Mouse (Mus musculus) embryonic facial prominence, embryonic 12.5 days (tissue): ENCODE results near the gene Lyar. TPM values are rescaled to one million over a fixed set of nuclear protein-coding genes. Genes with fewer than 3 reads are reported as not detected.

Experiments used
- ATAC-seq: fragments of 200-750 bp; cut with Nextera tagmentation; 2 replicates; pipeline ENCODE4 v1.8.0; 2017; ENCODE audit not compliant: insufficient number of reproducible peaks, insufficient read depth, low FRiP score, low TSS enrichment
- H3K27ac ChIP-seq: fragments of 300-500 bp; sonication (generic); 2 replicates; pipeline ENCODE4 v1.5.1; 2016; ENCODE audit warnings: mild to moderate bottlenecking
- H3K27me3 ChIP-seq: fragments of 300-500 bp; sonication (generic); 2 replicates; pipeline ENCODE4 v1.6.1; 2016; ENCODE audit warnings: mild to moderate bottlenecking, moderate library complexity
- H3K36me3 ChIP-seq: fragments of 300-500 bp; sonication (generic); 2 replicates; pipeline ENCODE4 v1.6.1; 2016; ENCODE audit warnings: mild to moderate bottlenecking
- H3K4me1 ChIP-seq: fragments of 300-500 bp; sonication (generic); 2 replicates; pipeline ENCODE4 v1.6.1; 2016
- H3K4me2 ChIP-seq: fragments of 300-500 bp; sonication (generic); replicated peaks from 2 replicates; pipeline ENCODE4 v1.6.1; 2016; ENCODE audit warnings: mild to moderate bottlenecking, moderate library complexity
- H3K4me3 ChIP-seq: fragments of 300-500 bp; sonication (generic); 2 replicates; pipeline ENCODE4 v1.5.1; 2016; ENCODE audit warnings: mild to moderate bottlenecking
- H3K9ac ChIP-seq: fragments of 300-500 bp; sonication (generic); 2 replicates; pipeline ENCODE4 v1.6.1; 2016; ENCODE audit warnings: mild to moderate bottlenecking, moderate library complexity
- H3K9me3 ChIP-seq: fragments of 300-500 bp; sonication (generic); 2 replicates; pipeline ENCODE4 v1.6.1; 2016; ENCODE audit warnings: mild to moderate bottlenecking, moderate library complexity
- WGBS: fragments of 180-500 bp; shearing (Covaris S2); methylation state at CpG from one replicate; pipeline ENCODE4 v1.1.7; 2016; 5-methylcytosine and 5-hydroxymethylcytosine counted together
- polyA plus RNA-seq: library from polyadenylated mRNA; unstranded; fragments of >200 nt; fragmentation: Nextera tagmentation; extraction: Ambion mirVana; gene quantifications from 2 replicates; pipeline ENCODE4 v1.2.1, GENCODE M21; 2016

Gene Lyar
- polyA plus RNA-seq, 1 experiment from 2014 or later: 122 TPM

DNA sequence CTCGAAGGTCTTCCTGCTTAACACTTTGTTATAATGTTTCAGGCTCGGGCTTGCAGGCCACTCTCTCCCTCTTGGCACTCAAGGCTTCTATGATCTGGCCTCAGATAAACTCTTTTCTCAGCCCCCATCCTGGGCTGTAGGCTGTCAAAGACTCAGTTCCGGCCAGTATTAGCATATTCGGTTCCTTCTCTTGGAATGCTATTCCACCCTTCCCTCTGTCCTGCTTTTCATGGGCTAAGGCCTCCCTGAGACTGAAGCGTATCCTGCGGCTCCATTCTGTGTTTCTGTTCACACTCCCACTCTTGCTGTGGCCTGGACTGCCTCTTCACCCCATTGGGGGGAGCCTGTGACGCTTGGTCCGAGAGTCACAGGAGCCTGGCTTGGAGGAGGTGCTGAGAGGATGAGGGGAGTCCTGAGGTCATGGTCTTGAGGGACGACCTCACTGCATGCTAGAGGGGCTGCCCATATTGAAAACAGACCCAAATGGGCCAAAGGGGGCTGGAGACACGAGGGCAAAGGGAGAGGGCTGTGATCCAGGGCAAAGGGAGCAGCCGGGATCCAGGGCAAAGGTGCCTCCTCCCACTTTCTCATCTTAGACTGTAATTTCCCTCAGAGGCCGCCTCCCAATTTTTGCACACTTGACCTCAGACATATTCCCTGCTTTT is 57.8 kb downstream of the Lyar start:
- Histone ChIP-seq H3K4me1 (peaks cover 20% of the 10 kb centered on the region), H3K36me3 (no peaks in the 10 kb centered on the region), H3K9ac (0 out of 2 replicates have a peak overlapping the region, but pooled peaks have one; percentile 8), H3K27ac (no peak overlapping the region), H3K4me3 (peak overlapping the region; percentile 33; the same call in 1 of the 2 replicates), H3K4me2 (peak overlapping the region; percentile 51), H3K27me3 (peaks cover 62% of the 10 kb centered on the region), H3K9me3 (no peaks in the 10 kb centered on the region)
- ATAC-seq: no peak
- 11% methylated on average over 12 of the region's 12 CpGs for WGBS

DNA sequence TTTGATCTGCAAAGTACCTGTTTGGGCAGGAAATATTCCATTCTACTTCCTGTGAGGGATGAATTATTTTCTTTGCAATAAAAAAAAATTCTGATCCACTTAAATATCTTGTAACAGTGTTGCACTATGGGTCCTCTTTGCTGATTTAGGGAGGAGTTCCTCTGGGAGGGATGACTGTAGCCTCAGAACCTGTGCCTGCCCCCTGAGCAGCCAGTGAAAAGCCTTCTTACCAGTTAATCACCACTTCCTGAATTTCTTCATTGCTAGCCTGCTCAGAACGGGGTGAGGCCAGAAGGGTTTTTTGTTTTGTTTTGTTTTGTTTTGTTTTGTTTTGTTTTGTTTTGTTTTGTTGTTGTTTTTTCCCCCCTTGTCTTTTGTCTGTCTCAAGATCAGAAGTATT is 59.8 kb downstream of the Lyar start:
- Histone ChIP-seq H3K4me3 (no peak overlapping the region), H3K27ac (no peak overlapping the region), H3K4me2 (no peak overlapping the region), H3K36me3 (no peaks in the 10 kb centered on the region), H3K27me3 (peaks cover 50% of the 10 kb centered on the region), H3K4me1 (peaks cover 20% of the 10 kb centered on the region), H3K9me3 (no peaks in the 10 kb centered on the region), H3K9ac (no peak overlapping the region)
- ATAC-seq: no peak
- 32% methylated on average over 1 of the region's 1 CpGs for WGBS

Other genes with a start within 250 kb of the Lyar start
- gene Stx18, start 181.7 kb upstream of the Lyar start, polyA plus RNA-seq: 53.0 and 54.6 TPM in 2 replicates
- 177 and 200 TPM in 2 replicates for gene Nsg1, start 60.6 kb upstream of the Lyar start, polyA plus RNA-seq
- 18.7 and 19.5 TPM in 2 replicates for gene Zbtb49, start within 50 bp of the Lyar start, polyA plus RNA-seq
- gene Tmem128, start 39.7 kb downstream of the Lyar start, polyA plus RNA-seq: 66.1 and 71.3 TPM in 2 replicates
- 0.06 and 0.13 TPM in 2 replicates for gene Otop1, start 55.5 kb downstream of the Lyar start, polyA plus RNA-seq
- gene Drd5, start 98.9 kb downstream of the Lyar start, polyA plus RNA-seq: 0.41 and 0.43 TPM in 2 replicates